Mouse (Mus musculus) MEL (cell line): ENCODE measurements around the gene Rph3al. TPM values are rescaled to one million over a fixed set of nuclear protein-coding genes. Genes with fewer than 3 reads are reported as not detected.

Source experiments
- DNase-seq: peaks from one replicate; pipeline ENCODE4 v3.0.0; 2011; ENCODE audit warnings: low read depth, low spot score
- H3K27ac ChIP-seq: 2 replicates; pipeline ENCODE4 v1.5.1; 2012; ENCODE audit warnings: low read depth, mild to moderate bottlenecking, control low read depth, low read length, moderate library complexity; ENCODE audit not compliant: control insufficient read depth
- H3K27me3 ChIP-seq, 2 experiments: fragments of 150-350 bp in 1 of 2; sonication (generic) in 1 of 2; 2 replicates each; pipeline ENCODE4 v1.6.1; 2012; ENCODE audit warnings: low read length in 2 of 2, mild to moderate bottlenecking in 2 of 2, improper control_type of control experiment in 1 of 2, moderate library complexity in 1 of 2; ENCODE audit not compliant: insufficient read depth in 2 of 2, control insufficient read depth in 1 of 2
- H3K36me3 ChIP-seq, 2 experiments: 2 replicates each; pipeline ENCODE4 v1.6.1; 2012 to 2014; ENCODE audit warnings: low read length in 2 of 2, improper control_type of control experiment in 1 of 2, inconsistent platforms in 1 of 2, mild to moderate bottlenecking in 1 of 2; ENCODE audit not compliant: insufficient read depth in 2 of 2, control insufficient read depth in 1 of 2
- H3K4me1 ChIP-seq, 2 experiments: fragments of 150-350 bp in 1 of 2; sonication (generic) in 1 of 2; 2 replicates each; pipeline ENCODE4 v1.6.1; 2012; ENCODE audit warnings: low read length in 2 of 2, improper control_type of control experiment in 1 of 2, mild to moderate bottlenecking in 1 of 2; ENCODE audit not compliant: insufficient read depth in 2 of 2, control insufficient read depth in 1 of 2
- H3K4me3 ChIP-seq, 2 experiments: fragments of 150-350 bp in 1 of 2; sonication (generic) in 1 of 2; 2 replicates each; pipeline ENCODE4 v1.5.1; 2012; ENCODE audit warnings: low read depth in 2 of 2, low read length in 2 of 2, mild to moderate bottlenecking in 2 of 2, moderate library complexity in 2 of 2, control low read depth in 1 of 2, improper control_type of control experiment in 1 of 2; ENCODE audit not compliant: control insufficient read depth in 1 of 2, insufficient read depth in 1 of 2
- H3K79me2 ChIP-seq: 2 replicates; pipeline ENCODE4 v1.6.1; 2012; ENCODE audit warnings: mild to moderate bottlenecking, low read length, moderate library complexity; ENCODE audit not compliant: control insufficient read depth, poor library complexity, insufficient read depth
- H3K9ac ChIP-seq: 2 replicates; pipeline ENCODE4 v1.6.1; 2012; ENCODE audit warnings: low read depth, mild to moderate bottlenecking, control low read depth, low read length, moderate library complexity; ENCODE audit not compliant: control insufficient read depth, poor library complexity, severe bottlenecking
- H3K9me3 ChIP-seq: fragments of 150-350 bp; sonication (generic); replicated peaks from 2 replicates; pipeline ENCODE4 v1.6.1; 2012; ENCODE audit warnings: mild to moderate bottlenecking, low read length, improper control_type of control experiment, moderate library complexity; ENCODE audit not compliant: insufficient read depth
- BHLHE40 ChIP-seq: IDR thresholded peaks from 2 replicates; pipeline ENCODE4 v1.6.1; 2012; ENCODE audit warnings: low read depth, mild to moderate bottlenecking, inconsistent platforms, low read length, improper control_type of control experiment, borderline replicate concordance
- CHD2 ChIP-seq: IDR thresholded peaks from 2 replicates; pipeline ENCODE4 v1.6.1; 2011; ENCODE audit warnings: low read length, improper control_type of control experiment
- EP300 ChIP-seq, 2 experiments: IDR thresholded peaks; 2 replicates each; pipeline ENCODE4 v1.6.1; 2011; ENCODE audit warnings: improper control_type of control experiment in 2 of 2, low read length in 2 of 2, low read depth in 1 of 2, mild to moderate bottlenecking in 1 of 2
- ETS1 ChIP-seq: IDR thresholded peaks from 2 replicates; pipeline ENCODE4 v1.6.1; 2012; ENCODE audit warnings: low read depth, mild to moderate bottlenecking, inconsistent platforms, low read length, improper control_type of control experiment, moderate library complexity
- GATA1 ChIP-seq: IDR thresholded peaks from 2 replicates; pipeline ENCODE4 v1.6.1; 2011; ENCODE audit warnings: low read depth, low read length, improper control_type of control experiment
- MAX ChIP-seq: IDR thresholded peaks from 2 replicates; pipeline ENCODE4 v1.6.1; 2011; ENCODE audit warnings: low read length, improper control_type of control experiment
- MXI1 ChIP-seq: IDR thresholded peaks from 2 replicates; pipeline ENCODE4 v1.6.1; 2011; ENCODE audit warnings: mild to moderate bottlenecking, low read depth, low read length, improper control_type of control experiment
- POLR2AphosphoS2 ChIP-seq: IDR thresholded peaks from 2 replicates; pipeline ENCODE4 v1.6.1; 2011; ENCODE audit warnings: low read length, improper control_type of control experiment
- RAD21 ChIP-seq: IDR thresholded peaks from 2 replicates; pipeline ENCODE4 v1.6.1; 2011; ENCODE audit warnings: mild to moderate bottlenecking, low read depth, low read length, improper control_type of control experiment
- RCOR1 ChIP-seq: IDR thresholded peaks from 2 replicates; pipeline ENCODE4 v1.6.1; 2012; ENCODE audit warnings: low read depth, mild to moderate bottlenecking, inconsistent platforms, low read length, improper control_type of control experiment
- SIN3A ChIP-seq: IDR thresholded peaks from 2 replicates; pipeline ENCODE4 v1.6.1; 2012; ENCODE audit warnings: low read length, improper control_type of control experiment, inconsistent platforms
- TAL1 ChIP-seq: IDR thresholded peaks from 2 replicates; pipeline ENCODE4 v1.6.1; 2012; ENCODE audit warnings: mild to moderate bottlenecking, inconsistent platforms, low read length, moderate library complexity, mixed read lengths
- TCF12 ChIP-seq: IDR thresholded peaks from 2 replicates; pipeline ENCODE4 v1.6.1; 2014; ENCODE audit warnings: low read depth, mild to moderate bottlenecking, inconsistent platforms, low read length, improper control_type of control experiment, moderate library complexity
- USF1 ChIP-seq: IDR thresholded peaks from 2 replicates; pipeline ENCODE4 v1.6.1; 2014; ENCODE audit warnings: low read depth, mild to moderate bottlenecking, inconsistent platforms, low read length, improper control_type of control experiment, moderate library complexity
- ZNF384 ChIP-seq: IDR thresholded peaks from 2 replicates; pipeline ENCODE4 v1.6.1; 2012; ENCODE audit warnings: low read depth, mild to moderate bottlenecking, inconsistent platforms, low read length, improper control_type of control experiment
- polyA plus RNA-seq, 2 experiments: library from polyadenylated mRNA; stranded (reverse) in 1 of 2; unstranded in 1 of 2; fragments of >175 nt in 1 of 2; fragments of >200 nt in 1 of 2; gene quantifications; 2 replicates each; pipeline versions ENCODE4 v1.2.1 to v1.2.4; 2012; ENCODE audit warnings: low replicate concordance in 2 of 2, low read depth in 1 of 2; ENCODE audit not compliant: insufficient read length in 2 of 2, insufficient read depth in 1 of 2, missing spikeins in 1 of 2
- total RNA-seq: library from RNA; depleted of rRNA; stranded (reverse); fragments of 300-350 nt; gene quantifications from 2 replicates; pipeline ENCODE4 v1.2.3, GENCODE M21; 2012

The Rph3al gene
- total and polyA plus RNA-seq, 3 experiments = 9.4 to 23.0 TPM; not detected in 1

DNA sequence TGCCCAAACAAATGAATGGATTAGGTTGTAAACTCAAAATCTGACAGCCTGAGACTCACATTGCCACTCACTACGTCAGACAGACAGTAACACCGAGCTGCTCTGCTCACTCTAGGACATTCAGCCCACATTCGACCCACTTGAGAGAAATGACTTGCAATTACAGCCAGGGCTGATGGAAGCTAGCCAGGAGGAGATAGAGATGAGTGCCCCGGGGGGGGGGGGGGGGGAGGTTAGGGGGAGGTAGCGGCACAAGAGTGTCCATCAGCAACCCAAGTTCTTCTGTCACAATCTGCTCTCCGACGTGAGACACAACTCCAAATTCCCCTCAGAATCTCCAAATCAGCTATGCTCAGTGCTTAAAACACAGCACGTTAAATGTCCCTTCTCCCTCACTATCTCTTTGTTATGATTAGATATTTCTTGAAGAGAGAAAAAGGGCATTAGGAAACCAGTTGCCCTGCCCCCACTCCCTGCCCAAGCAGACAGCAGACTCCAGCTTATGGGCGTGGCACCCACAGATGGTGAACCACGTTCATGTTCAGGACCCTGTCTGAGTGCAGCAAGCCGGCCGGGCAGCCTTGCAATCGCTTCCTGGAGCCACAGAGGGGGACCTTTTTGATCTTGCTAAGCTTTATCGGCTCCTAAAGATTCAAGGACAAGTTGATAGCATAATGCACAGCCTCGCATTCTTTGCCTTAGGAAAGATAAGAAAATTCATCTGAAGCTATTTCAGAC, 62.0 kb downstream of the Rph3al start:
- Histone ChIP-seq H3K36me3 (peaks cover 0 to 10% of the 10 kb centered on the region in 2 experiments; a peak in 2 of 4 replicates), H3K27ac (no peak overlapping the region), H3K79me2 (no peaks in the 10 kb centered on the region), H3K27me3 (no peaks in the 10 kb centered on the region)
- peak; percentile 79 for DNase-seq
- no peak for TF ChIP-seq USF1
- TF ChIP-seq EP300 (IDR thresholded peaks at IDR 0.05; ENCODE audit: low read depth in 1 of 2, low read length in 2 of 2) = peak in 1 of 2 experiments; percentile 26; a peak in 1 of 4 replicates
- peak; percentile 18; the same call in 1 of the 2 replicates for TF ChIP-seq RCOR1
- peak; percentile 42; the same call in 1 of the 2 replicates for TF ChIP-seq SIN3A
- peak; percentile 32; the same call in 1 of the 2 replicates for TF ChIP-seq ETS1
- TF ChIP-seq GATA1 = peak; percentile 20; the same call in 1 of the 2 replicates
- TF ChIP-seq BHLHE40 = peak; percentile 39
- no peak for TF ChIP-seq POLR2AphosphoS2
- peak; percentile 70 for TF ChIP-seq CHD2
- TF ChIP-seq TAL1 = no peak
- TF ChIP-seq TCF12 = peak; percentile 24; the same call in 1 of the 2 replicates
- peak; percentile 75 for TF ChIP-seq MXI1
- TF ChIP-seq, all 39 proteins: peak for 9
- Histone ChIP-seq H3K9me3 (no peaks in the 10 kb centered on the region), H3K9ac (0 out of 2 replicates have a peak overlapping the region, but pooled peaks have one; percentile 11), H3K4me3 (peak overlapping the region; percentile 1 to 8; a peak in 2 of 4 replicates), H3K4me1 (peaks cover 4 to 19% of the 10 kb centered on the region in 2 experiments)

DNA sequence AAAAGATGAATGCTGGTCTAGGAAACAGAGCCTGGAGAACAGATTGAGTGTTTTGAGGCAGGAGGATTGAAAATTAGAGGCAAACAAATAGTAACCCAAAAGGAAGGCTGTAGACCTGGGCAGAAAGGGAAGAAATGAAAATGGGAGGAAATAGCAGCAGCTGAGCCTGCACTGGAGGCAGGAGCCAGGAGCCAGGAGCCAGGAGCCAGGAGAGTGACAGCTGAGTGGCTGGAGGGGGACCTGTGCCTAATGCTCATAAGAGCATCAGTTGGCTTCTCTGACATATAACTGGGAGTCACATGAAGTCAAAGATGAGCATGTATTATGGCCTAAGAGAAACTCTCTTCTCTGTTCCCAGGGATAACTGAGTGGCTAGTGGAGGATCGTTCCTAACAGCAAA, 66.5 kb downstream of the Rph3al start:
- peaks cover 4 to 13% of the 10 kb centered on the region in 2 experiments for H3K4me1 ChIP-seq
- no peaks in the 10 kb centered on the region for H3K9me3 ChIP-seq
- DNase-seq = no peak
- no peak overlapping the region for H3K4me3 ChIP-seq
- no peaks in the 10 kb centered on the region for H3K27me3 ChIP-seq
- no peak for TF ChIP-seq ZNF384
- TF ChIP-seq RAD21 = no peak
- TF ChIP-seq MAX = no peak
- no peak overlapping the region for H3K27ac ChIP-seq
- H3K79me2 ChIP-seq = no peaks in the 10 kb centered on the region
- H3K9ac ChIP-seq = no peak overlapping the region
- H3K36me3 ChIP-seq = peaks cover 0 to 10% of the 10 kb centered on the region in 2 experiments; a peak in 2 of 4 replicates
